Mouse (Mus musculus): ENCODE measurements around the gene Tmem256. TPM values are rescaled to one million over a fixed set of nuclear protein-coding genes. Genes with fewer than 3 reads are reported as not detected.

The Tmem256 gene
- total RNA-seq, 2 experiments from 2014 or later: 151 to 159 TPM

GRCm38 (mm10) chr11:69804972-69805909, 33.1 kb upstream of the Tmem256 start, which contains the start of gene Tmem102:
Gene Tmem102, minus strand, starts transcription at chr11:69805624.
- intact Hi-C loops (cut with DNase I): loop anchor here (5.0 kb wide), 2 partner anchors 32 to 72 kb away; partner anchors contain the start of genes Nlgn2, Tmem256 and Tmem95
- no peak for DNase-seq (ENCODE audit: extremely low spot score in 1 of 2, low spot score in 2 of 2)

GRCm38 (mm10) chr11:69806378-69806777, 31.9 kb upstream of the Tmem256 start:
- intact Hi-C loops (cut with DNase I): no loop called here
- no peak for DNase-seq (ENCODE audit: extremely low spot score in 1 of 2, low spot score in 2 of 2)

GRCm38 (mm10) chr11:69807641-69808040, 30.7 kb upstream of the Tmem256 start:
- DNase-seq (ENCODE audit: extremely low spot score in 1 of 2, low spot score in 2 of 2): no peak
- intact Hi-C loops (cut with DNase I): no loop called here

GRCm38 (mm10) chr11:69810280-69810679, 28.0 kb upstream of the Tmem256 start:
- no peak for DNase-seq (ENCODE audit: extremely low spot score in 1 of 2, low spot score in 2 of 2)
- intact Hi-C loops (cut with DNase I): no loop called here

GRCm38 (mm10) chr11:69815155-69815554, 23.2 kb upstream of the Tmem256 start, which contains the start of gene Gm39566:
Gene Gm39566, minus strand, starts transcription at chr11:69815298.
- intact Hi-C loops (cut with DNase I): no loop called here
- DNase-seq (ENCODE audit: extremely low spot score in 1 of 2, low spot score in 2 of 2): no peak

- DNase-seq (ENCODE audit: extremely low spot score in 1 of 2, low spot score in 2 of 2): no peak
- intact Hi-C loops (cut with DNase I): no loop called here
These were observed 21.8 kb upstream of the Tmem256 start for GRCm38 (mm10) chr11:69816520-69816919.

GRCm38 (mm10) chr11:69818365-69818764, 19.9 kb upstream of the Tmem256 start, which contains the start of gene Spem2:
Gene Spem2, minus strand, starts transcription at chr11:69818465.
- DNase-seq (ENCODE audit: extremely low spot score in 1 of 2, low spot score in 2 of 2): no peak

GRCm38 (mm10) chr11:69818871-69819270, 19.4 kb upstream of the Tmem256 start:
- intact Hi-C loops (cut with DNase I): no loop called here

More at GRCm38 (mm10) chr11:69818365-69818764, 19.9 kb upstream of the Tmem256 start, which contains the start of gene Spem2:
- intact Hi-C loops (cut with DNase I): no loop called here

GRCm38 (mm10) chr11:69822080-69822479, 16.2 kb upstream of the Tmem256 start, which contains the start of gene Spem1:
Gene Spem1, minus strand, starts transcription at chr11:69822180.
- intact Hi-C loops (cut with DNase I): no loop called here
- DNase-seq (ENCODE audit: extremely low spot score in 1 of 2, low spot score in 2 of 2): no peak

More at GRCm38 (mm10) chr11:69818871-69819270, 19.4 kb upstream of the Tmem256 start:
- no peak for DNase-seq (ENCODE audit: extremely low spot score in 1 of 2, low spot score in 2 of 2)

GRCm38 (mm10) chr11:69823456-69823855, 14.9 kb upstream of the Tmem256 start:
- DNase-seq (ENCODE audit: extremely low spot score in 1 of 2, low spot score in 2 of 2): no peak
- intact Hi-C loops (cut with DNase I): no loop called here

GRCm38 (mm10) chr11:69828832-69829231, 9.5 kb upstream of the Tmem256 start:
- no peak for DNase-seq (ENCODE audit: extremely low spot score in 1 of 2, low spot score in 2 of 2)
- intact Hi-C loops (cut with DNase I): no loop called here

GRCm38 (mm10) chr11:69833554-69833953, 4.8 kb upstream of the Tmem256 start:
- DNase-seq (ENCODE audit: extremely low spot score in 1 of 2, low spot score in 2 of 2): no peak
- intact Hi-C loops (cut with DNase I): no loop called here

GRCm38 (mm10) chr11:69834001-69834549, 4.2 kb upstream of the Tmem256 start:
- intact Hi-C loops (cut with DNase I): no loop called here
- no peak for DNase-seq (ENCODE audit: extremely low spot score in 1 of 2, low spot score in 2 of 2)

GRCm38 (mm10) chr11:69835326-69835965, 2.9 kb upstream of the Tmem256 start:
- intact Hi-C loops (cut with DNase I): loop anchor here (5.0 kb wide), 2 partner anchors 33 to 78 kb away; partner anchors contain the start of genes Fgf11 and Polr2a
- no peak for DNase-seq (ENCODE audit: extremely low spot score in 1 of 2, low spot score in 2 of 2)

- intact Hi-C loops (cut with DNase I): loop anchor here (5.0 kb wide), 2 partner anchors 34 to 79 kb away; partner anchors contain the start of genes Fgf11 and Polr2a
- DNase-seq (ENCODE audit: extremely low spot score in 1 of 2, low spot score in 2 of 2): no peak
These were observed 2.4 kb upstream of the Tmem256 start for GRCm38 (mm10) chr11:69835966-69836335.

GRCm38 (mm10) chr11:69836703-69837576, 1.4 kb upstream of the Tmem256 start:
- peak in 1 of 2 experiments; percentile 72 for DNase-seq (ENCODE audit: extremely low spot score in 1 of 2, low spot score in 2 of 2)

GRCm38 (mm10) chr11:69837604-69837951, 736 bp upstream of the Tmem256 start, which contains the start of gene Nlgn2:
Gene Nlgn2, minus strand, starts transcription at chr11:69837784.
- peak in 1 of 2 experiments; percentile 91 for DNase-seq (ENCODE audit: extremely low spot score in 1 of 2, low spot score in 2 of 2)
- intact Hi-C loops (cut with DNase I): loop anchor here (5.0 kb wide), 2 partner anchors 35 to 80 kb away; partner anchors contain the start of genes Fgf11 and Polr2a

More at GRCm38 (mm10) chr11:69836703-69837576, 1.4 kb upstream of the Tmem256 start:
- intact Hi-C loops (cut with DNase I): loop anchor here (5.0 kb wide), 2 partner anchors 35 to 80 kb away; partner anchors contain the start of genes Fgf11 and Polr2a

- intact Hi-C loops (cut with DNase I): loop anchor here (5.0 kb wide), 2 partner anchors 36 to 81 kb away; partner anchors contain the start of genes Fgf11 and Polr2a
- DNase-seq (ENCODE audit: extremely low spot score in 1 of 2, low spot score in 2 of 2): no peak
These were observed 395 bp downstream of the Tmem256 start for GRCm38 (mm10) chr11:69838714-69839104.

All from left cerebral cortex, postnatal 10 days (tissue).